Mouse (Mus musculus): ENCODE results near the gene Krt31. TPM values are rescaled to one million over a fixed set of nuclear protein-coding genes. Genes with fewer than 3 reads are reported as not detected.

Gene Krt31
- polyA plus RNA-seq (2014; fragmentation: Nextera tagmentation; extraction: Ambion mirVana) = not detected in 2 replicates

GRCm38 (mm10) chr11:100050451-100050850, at the start of gene Krt31:
Krt31 (minus strand) TSS chr11:100050551.
- DNase-seq (ENCODE audit: low spot score) (no peak), ATAC-seq (no peak)
- no peaks in the 10 kb centered on the region for H3K4me1 ChIP-seq (ENCODE audit: control insufficient read depth, insufficient read depth, low read length)
- H3K36me3 ChIP-seq (ENCODE audit: control insufficient read depth, insufficient read depth, low read length) = no peaks in the 10 kb centered on the region
- H3K27ac ChIP-seq (ENCODE audit: low read depth, low read length) = no peak within 1 kb of the TSS
- H3K27me3 ChIP-seq (replicated peaks; ENCODE audit: control insufficient read depth, insufficient read depth, low read length) = no peaks in the 10 kb centered on the region
- H3K4me2 ChIP-seq (ENCODE audit: low read length) = no peak within 1 kb of the TSS
- H3K4me3 ChIP-seq (ENCODE audit: low read depth, low read length) = no peak within 1 kb of the TSS
- WGBS = 87% methylated on average over 3 of the region's 3 CpGs
- no peaks in the 10 kb centered on the region for H3K9me3 ChIP-seq (replicated peaks; ENCODE audit: control insufficient read depth, low read length)
- H3K9ac ChIP-seq (ENCODE audit: low read length) = no peak within 1 kb of the TSS

GRCm38 (mm10) chr11:100097819-100098218, 47.5 kb upstream of the Krt31 start:
- ATAC-seq (no peak), DNase-seq (ENCODE audit: low spot score) (no peak)
- no peak overlapping the region for H3K27ac ChIP-seq (ENCODE audit: low read depth, low read length)
- 87% methylated on average over 9 of the region's 9 CpGs for WGBS
- H3K9me3 ChIP-seq (replicated peaks; ENCODE audit: control insufficient read depth, low read length) = no peaks in the 10 kb centered on the region
- H3K36me3 ChIP-seq (ENCODE audit: control insufficient read depth, insufficient read depth, low read length) = no peaks in the 10 kb centered on the region
- no peak overlapping the region for H3K4me2 ChIP-seq (ENCODE audit: low read length)
- H3K9ac ChIP-seq (ENCODE audit: low read length) = no peak overlapping the region
- no peak overlapping the region for H3K4me3 ChIP-seq (ENCODE audit: low read depth, low read length)
- no peaks in the 10 kb centered on the region for H3K27me3 ChIP-seq (replicated peaks; ENCODE audit: control insufficient read depth, insufficient read depth, low read length)
- no peaks in the 10 kb centered on the region for H3K4me1 ChIP-seq (ENCODE audit: control insufficient read depth, insufficient read depth, low read length)

GRCm38 (mm10) chr11:100096141-100096540, 45.8 kb upstream of the Krt31 start, which contains the start of gene Krt35:
Krt35 (minus strand) TSS chr11:100096241.
- Histone ChIP-seq H3K4me1 (ENCODE audit: control insufficient read depth, insufficient read depth, low read length) (no peaks in the 10 kb centered on the region), H3K36me3 (ENCODE audit: control insufficient read depth, insufficient read depth, low read length) (no peaks in the 10 kb centered on the region), H3K4me3 (ENCODE audit: low read depth, low read length) (no peak within 1 kb of the TSS), H3K27ac (ENCODE audit: low read depth, low read length) (no peak within 1 kb of the TSS), H3K4me2 (ENCODE audit: low read length) (no peak within 1 kb of the TSS), H3K9ac (ENCODE audit: low read length) (no peak within 1 kb of the TSS), H3K9me3 (replicated peaks; ENCODE audit: control insufficient read depth, low read length) (no peaks in the 10 kb centered on the region), H3K27me3 (replicated peaks; ENCODE audit: control insufficient read depth, insufficient read depth, low read length) (no peaks in the 10 kb centered on the region)
- DNase-seq (ENCODE audit: low spot score) = no peak
- ATAC-seq = no peak
- 40% methylated on average over 9 of the region's 9 CpGs for WGBS

- DNase-seq (ENCODE audit: low spot score) = no peak
- H3K36me3 ChIP-seq (ENCODE audit: control insufficient read depth, insufficient read depth, low read length) = no peaks in the 10 kb centered on the region
- H3K9me3 ChIP-seq (replicated peaks; ENCODE audit: control insufficient read depth, low read length) = no peaks in the 10 kb centered on the region
- 68% methylated on average over 7 of the region's 7 CpGs for WGBS
- no peak overlapping the region for H3K4me2 ChIP-seq (ENCODE audit: low read length)
- no peak overlapping the region for H3K27ac ChIP-seq (ENCODE audit: low read depth, low read length)
- H3K4me3 ChIP-seq (ENCODE audit: low read depth, low read length) = no peak overlapping the region
- no peak for ATAC-seq
- H3K9ac ChIP-seq (ENCODE audit: low read length) = no peak overlapping the region
- H3K27me3 ChIP-seq (replicated peaks; ENCODE audit: control insufficient read depth, insufficient read depth, low read length) = no peaks in the 10 kb centered on the region
- no peaks in the 10 kb centered on the region for H3K4me1 ChIP-seq (ENCODE audit: control insufficient read depth, insufficient read depth, low read length)
Measured at GRCm38 (mm10) chr11:100088378-100089025, 38.2 kb upstream of the Krt31 start.

- no peaks in the 10 kb centered on the region for H3K9me3 ChIP-seq (replicated peaks; ENCODE audit: control insufficient read depth, low read length)
- H3K9ac ChIP-seq (ENCODE audit: low read length) = no peak within 1 kb of the TSS
- H3K4me2 ChIP-seq (ENCODE audit: low read length) = no peak within 1 kb of the TSS
- H3K27me3 ChIP-seq (replicated peaks; ENCODE audit: control insufficient read depth, insufficient read depth, low read length) = no peaks in the 10 kb centered on the region
- DNase-seq (ENCODE audit: low spot score) (no peak), ATAC-seq (no peak)
- no peaks in the 10 kb centered on the region for H3K4me1 ChIP-seq (ENCODE audit: control insufficient read depth, insufficient read depth, low read length)
- 92% methylated on average over 10 of the region's 10 CpGs for WGBS
- H3K4me3 ChIP-seq (ENCODE audit: low read depth, low read length) = no peak within 1 kb of the TSS
- H3K27ac ChIP-seq (ENCODE audit: low read depth, low read length) = no peak within 1 kb of the TSS
- no peaks in the 10 kb centered on the region for H3K36me3 ChIP-seq (ENCODE audit: control insufficient read depth, insufficient read depth, low read length)
Measured at GRCm38 (mm10) chr11:100087861-100088260, 37.5 kb upstream of the Krt31 start, which contains the start of gene Krt32. Krt32 (minus strand) TSS chr11:100088226.

- peak; percentile 7 for DNase-seq (ENCODE audit: low spot score)
- no peak for ATAC-seq
Measured at GRCm38 (mm10) chr11:100073873-100074272, 23.5 kb upstream of the Krt31 start.

GRCm38 (mm10) chr11:100067293-100068036, 17.1 kb upstream of the Krt31 start:
- no peak overlapping the region for H3K4me2 ChIP-seq (ENCODE audit: low read length)
- no peaks in the 10 kb centered on the region for H3K4me1 ChIP-seq (ENCODE audit: control insufficient read depth, insufficient read depth, low read length)
- H3K9me3 ChIP-seq (replicated peaks; ENCODE audit: control insufficient read depth, low read length) = no peaks in the 10 kb centered on the region
- no peak overlapping the region for H3K9ac ChIP-seq (ENCODE audit: low read length)
- WGBS = 92% methylated on average over 17 of the region's 17 CpGs
- H3K27me3 ChIP-seq (replicated peaks; ENCODE audit: control insufficient read depth, insufficient read depth, low read length) = no peaks in the 10 kb centered on the region
- no peaks in the 10 kb centered on the region for H3K36me3 ChIP-seq (ENCODE audit: control insufficient read depth, insufficient read depth, low read length)
- ATAC-seq (no peak), DNase-seq (ENCODE audit: low spot score) (no peak)
- H3K4me3 ChIP-seq (ENCODE audit: low read depth, low read length) = no peak overlapping the region
- no peak overlapping the region for H3K27ac ChIP-seq (ENCODE audit: low read depth, low read length)

More at GRCm38 (mm10) chr11:100073873-100074272, 23.5 kb upstream of the Krt31 start:
- Histone ChIP-seq H3K27me3 (replicated peaks; ENCODE audit: control insufficient read depth, insufficient read depth, low read length) (no peaks in the 10 kb centered on the region), H3K4me3 (ENCODE audit: low read depth, low read length) (no peak overlapping the region), H3K27ac (ENCODE audit: low read depth, low read length) (no peak overlapping the region), H3K9ac (ENCODE audit: low read length) (no peak overlapping the region), H3K9me3 (replicated peaks; ENCODE audit: control insufficient read depth, low read length) (no peaks in the 10 kb centered on the region), H3K4me1 (ENCODE audit: control insufficient read depth, insufficient read depth, low read length) (no peaks in the 10 kb centered on the region), H3K36me3 (ENCODE audit: control insufficient read depth, insufficient read depth, low read length) (no peaks in the 10 kb centered on the region), H3K4me2 (ENCODE audit: low read length) (no peak overlapping the region)
- WGBS = 54% methylated on average over 1 of the region's 1 CpGs

GRCm38 (mm10) chr11:100066236-100067010, 16.1 kb upstream of the Krt31 start:
- no peak for DNase-seq (ENCODE audit: low spot score)
- Histone ChIP-seq H3K27ac (ENCODE audit: low read depth, low read length) (no peak overlapping the region), H3K4me1 (ENCODE audit: control insufficient read depth, insufficient read depth, low read length) (no peaks in the 10 kb centered on the region), H3K4me2 (ENCODE audit: low read length) (no peak overlapping the region), H3K4me3 (ENCODE audit: low read depth, low read length) (no peak overlapping the region), H3K9me3 (replicated peaks; ENCODE audit: control insufficient read depth, low read length) (no peaks in the 10 kb centered on the region), H3K9ac (ENCODE audit: low read length) (no peak overlapping the region), H3K27me3 (replicated peaks; ENCODE audit: control insufficient read depth, insufficient read depth, low read length) (no peaks in the 10 kb centered on the region), H3K36me3 (ENCODE audit: control insufficient read depth, insufficient read depth, low read length) (no peaks in the 10 kb centered on the region)
- ATAC-seq = no peak
- WGBS = 71% methylated on average over 12 of the region's 12 CpGs
